Mouse (Mus musculus) forebrain, embryonic 14.5 days (tissue): ENCODE results near the gene Pdss2. TPM values are rescaled to one million over a fixed set of nuclear protein-coding genes. Genes with fewer than 3 reads are reported as not detected.

Experiments used
- ATAC-seq: fragments of 200-750 bp; cut with Nextera tagmentation; 2 replicates; pipeline ENCODE4 v1.8.0; 2017; ENCODE audit warnings: mild to moderate bottlenecking, moderate library complexity
- DNase-seq: peaks from one replicate; pipeline ENCODE4 v3.0.0-alpha.2; 2015; ENCODE audit warnings: low spot score
- H3K27ac ChIP-seq: fragments of 300-500 bp; sonication (generic); 2 replicates; pipeline ENCODE4 v1.5.1; 2014; ENCODE audit warnings: low read depth, mild to moderate bottlenecking, control low read depth, low read length, moderate library complexity
- H3K27me3 ChIP-seq: fragments of 300-500 bp; sonication (generic); replicated peaks from 2 replicates; pipeline ENCODE4 v1.6.1; 2014; ENCODE audit warnings: low read length, control low read depth, mixed read lengths; ENCODE audit not compliant: control insufficient read depth, insufficient read depth
- H3K36me3 ChIP-seq: fragments of 300-500 bp; sonication (generic); 2 replicates; pipeline ENCODE4 v1.6.1; 2014; ENCODE audit warnings: low read length, control low read depth; ENCODE audit not compliant: control insufficient read depth, insufficient read depth
- H3K4me1 ChIP-seq: fragments of 300-500 bp; sonication (generic); 2 replicates; pipeline ENCODE4 v1.6.1; 2014; ENCODE audit warnings: antibody characterized with exemption, low read length, control low read depth; ENCODE audit not compliant: control insufficient read depth, insufficient read depth
- H3K4me2 ChIP-seq: fragments of 300-500 bp; sonication (generic); 2 replicates; pipeline ENCODE4 v1.6.1; 2014; ENCODE audit warnings: mild to moderate bottlenecking, control low read depth, low read length
- H3K4me3 ChIP-seq: fragments of 300-500 bp; sonication (generic); 2 replicates; pipeline ENCODE4 v1.5.1; 2014; ENCODE audit warnings: low read depth, low read length, control low read depth
- H3K9ac ChIP-seq: fragments of 300-500 bp; sonication (generic); 2 replicates; pipeline ENCODE4 v1.6.1; 2014; ENCODE audit warnings: mild to moderate bottlenecking, low read length, control low read depth, moderate library complexity
- H3K9me3 ChIP-seq: fragments of 300-500 bp; sonication (generic); replicated peaks from 2 replicates; pipeline ENCODE4 v1.6.1; 2016; ENCODE audit warnings: low read length, control low read depth, mixed read lengths; ENCODE audit not compliant: control insufficient read depth
- WGBS: fragments of 180-500 bp; shearing (Covaris S2); extraction: QIAGEN DNeasy Blood & Tissue Kit; methylation state at CpG from one replicate; pipeline ENCODE4 v1.1.7; 2014; 5-methylcytosine and 5-hydroxymethylcytosine counted together
- polyA plus RNA-seq: library from polyadenylated mRNA; unstranded; fragments of >200 nt; fragmentation: Nextera tagmentation; extraction: Ambion mirVana; gene quantifications from 2 replicates; pipeline ENCODE4 v1.2.1, GENCODE M21; 2014

The Pdss2 gene
- polyA plus RNA-seq, 1 experiment from 2014 or later: 13.3 TPM

- Histone ChIP-seq H3K9me3 (no peaks in the 10 kb centered on the region), H3K27me3 (no peaks in the 10 kb centered on the region), H3K4me1 (no peaks in the 10 kb centered on the region), H3K36me3 (no peaks in the 10 kb centered on the region), H3K27ac (no peak overlapping the region), H3K4me2 (no peak overlapping the region), H3K9ac (no peak overlapping the region), H3K4me3 (no peak overlapping the region)
- WGBS: 70% methylated on average over 4 of the region's 4 CpGs
- ATAC-seq: no peak
- no peak for DNase-seq
Observed at GRCm38 (mm10) chr10:43234522-43234921, 13.2 kb downstream of the Pdss2 start.

GRCm38 (mm10) chr10:43235011-43235410 is 13.7 kb downstream of the Pdss2 start:
- no peaks in the 10 kb centered on the region for H3K36me3 ChIP-seq
- no peak for ATAC-seq

GRCm38 (mm10) chr10:43235758-43236669 is 14.7 kb downstream of the Pdss2 start:
- DNase-seq: no peak
- H3K27ac ChIP-seq: no peak overlapping the region
- no peak overlapping the region for H3K9ac ChIP-seq
- H3K27me3 ChIP-seq: no peaks in the 10 kb centered on the region
- ATAC-seq: no peak
- no peak overlapping the region for H3K4me3 ChIP-seq
- no peaks in the 10 kb centered on the region for H3K9me3 ChIP-seq
- H3K4me2 ChIP-seq: no peak overlapping the region
- WGBS: 93% methylated on average over 5 of the region's 5 CpGs
- no peaks in the 10 kb centered on the region for H3K4me1 ChIP-seq
- no peaks in the 10 kb centered on the region for H3K36me3 ChIP-seq

More at GRCm38 (mm10) chr10:43235011-43235410, 13.7 kb downstream of the Pdss2 start:
- no peaks in the 10 kb centered on the region for H3K9me3 ChIP-seq
- no peak overlapping the region for H3K27ac ChIP-seq
- H3K27me3 ChIP-seq: no peaks in the 10 kb centered on the region
- no peaks in the 10 kb centered on the region for H3K4me1 ChIP-seq
- no peak overlapping the region for H3K4me3 ChIP-seq
- no peak for DNase-seq
- no peak overlapping the region for H3K9ac ChIP-seq
- H3K4me2 ChIP-seq: no peak overlapping the region
- 86% methylated on average over 3 of the region's 3 CpGs for WGBS

- Histone ChIP-seq H3K9ac (no peak overlapping the region), H3K9me3 (no peaks in the 10 kb centered on the region), H3K4me2 (no peak overlapping the region), H3K27ac (no peak overlapping the region), H3K27me3 (no peaks in the 10 kb centered on the region), H3K36me3 (no peaks in the 10 kb centered on the region), H3K4me3 (no peak overlapping the region), H3K4me1 (peaks cover 14% of the 10 kb centered on the region)
- 62% methylated on average over 8 of the region's 8 CpGs for WGBS
- ATAC-seq (no peak), DNase-seq (peak; percentile 11)
Observed at GRCm38 (mm10) chr10:43242215-43242614, 20.9 kb downstream of the Pdss2 start.

- Histone ChIP-seq H3K4me3 (no peak overlapping the region), H3K4me1 (peaks cover 14% of the 10 kb centered on the region), H3K9me3 (no peaks in the 10 kb centered on the region), H3K4me2 (no peak overlapping the region), H3K27ac (no peak overlapping the region), H3K9ac (no peak overlapping the region), H3K27me3 (no peaks in the 10 kb centered on the region), H3K36me3 (no peaks in the 10 kb centered on the region)
- DNase-seq (no peak), ATAC-seq (no peak)
- 9% methylated on average over 3 of the region's 3 CpGs for WGBS
Observed at GRCm38 (mm10) chr10:43244262-43244806, 23.0 kb downstream of the Pdss2 start.

GRCm38 (mm10) chr10:43245461-43246200 is 24.3 kb downstream of the Pdss2 start:
- H3K27ac ChIP-seq: no peak overlapping the region

GRCm38 (mm10) chr10:43247994-43248393 is 26.7 kb downstream of the Pdss2 start:
- DNase-seq (peak; percentile 29), ATAC-seq (no peak)
- Histone ChIP-seq H3K4me3 (no peak overlapping the region), H3K9me3 (no peaks in the 10 kb centered on the region), H3K27ac (no peak overlapping the region), H3K9ac (no peak overlapping the region), H3K27me3 (no peaks in the 10 kb centered on the region), H3K4me2 (no peak overlapping the region), H3K36me3 (no peaks in the 10 kb centered on the region), H3K4me1 (peaks cover 14% of the 10 kb centered on the region)
- WGBS: 36% methylated on average over 5 of the region's 5 CpGs

More at GRCm38 (mm10) chr10:43245461-43246200, 24.3 kb downstream of the Pdss2 start:
- Histone ChIP-seq H3K36me3 (no peaks in the 10 kb centered on the region), H3K9ac (no peak overlapping the region), H3K4me2 (no peak overlapping the region), H3K4me3 (no peak overlapping the region), H3K4me1 (peaks cover 14% of the 10 kb centered on the region), H3K27me3 (no peaks in the 10 kb centered on the region), H3K9me3 (no peaks in the 10 kb centered on the region)
- ATAC-seq: no peak
- 24% methylated on average over 17 of the region's 17 CpGs for WGBS
- DNase-seq: no peak

- no peak overlapping the region for H3K27ac ChIP-seq
- no peak overlapping the region for H3K9ac ChIP-seq
- ATAC-seq (no peak), DNase-seq (peak; percentile 14)
- no peak overlapping the region for H3K4me2 ChIP-seq
- no peak overlapping the region for H3K4me3 ChIP-seq
- no peaks in the 10 kb centered on the region for H3K36me3 ChIP-seq
- H3K9me3 ChIP-seq: no peaks in the 10 kb centered on the region
- H3K27me3 ChIP-seq: no peaks in the 10 kb centered on the region
- H3K4me1 ChIP-seq: no peaks in the 10 kb centered on the region
- 87% methylated on average over 4 of the region's 4 CpGs for WGBS
Observed at GRCm38 (mm10) chr10:43252324-43252723, 31.0 kb downstream of the Pdss2 start.
